In the genomic region with DNA sequence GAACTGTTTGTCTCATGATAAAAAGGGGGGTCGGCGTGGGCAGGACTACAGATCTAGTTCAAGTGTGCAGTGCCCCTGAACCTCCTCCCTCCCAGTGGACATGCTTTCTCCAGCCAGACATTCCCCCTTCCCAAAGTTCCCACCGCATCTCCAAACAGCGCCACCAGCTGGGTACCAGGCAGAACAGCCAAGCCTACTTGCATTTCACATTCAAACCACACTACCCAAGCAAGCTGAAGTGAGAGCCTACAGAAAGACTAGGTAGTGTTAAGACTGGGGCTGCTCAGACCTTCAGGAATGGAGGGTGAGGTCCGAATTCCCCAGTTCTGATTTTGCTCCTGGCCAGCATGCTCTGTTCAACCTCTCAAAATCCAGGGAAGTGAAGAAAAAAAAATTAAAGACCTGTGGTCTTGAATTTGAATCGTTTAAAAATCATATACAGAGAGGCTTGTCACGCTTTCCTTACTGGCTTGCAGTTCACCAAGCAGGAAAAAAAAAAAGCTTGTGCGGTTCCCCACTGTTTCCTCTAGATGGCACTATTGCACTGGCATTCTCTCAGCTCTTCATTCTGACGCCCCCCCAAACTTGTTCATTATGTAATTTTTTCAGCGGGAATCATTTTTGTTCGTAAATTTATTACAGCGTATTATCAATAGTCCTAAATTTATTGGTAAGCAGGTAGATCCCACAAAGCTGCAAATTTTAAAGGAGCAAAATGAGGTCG, we compare ENCODE assay signal across 8 mouse cellular contexts.
DNase-seq lines count a peak whose midpoint lies in the region; ATAC-seq and TF ChIP-seq lines count a peak whose summit lies in the region.

No protein-coding gene starts in this region.

- H3K27me3 ChIP-seq in forebrain, embryonic 14.5 days (replicated peaks; ENCODE audit: control insufficient read depth, insufficient read depth, low read length), result no peaks in the 10 kb centered on the region
- no peaks in the 10 kb centered on the region for H3K27me3 ChIP-seq in intestine, embryonic 15.5 days (replicated peaks)

- no peak for DNase-seq in lung, adult 2 months
- no peak for DNase-seq in lung, adult 18-20 months
- DNase-seq in brain, embryonic 18.5 days (ENCODE audit: low read depth, low spot score), result peak; percentile 69
- peak; percentile 89 for DNase-seq in forebrain, embryonic 14.5 days (ENCODE audit: low spot score)
- peak; percentile 50 for DNase-seq in lung, postnatal 36 days
- DNase-seq in right cerebral cortex, postnatal 25 days, result peak; percentile 29
- DNase-seq in spleen, adult 18-20 months, result no peak

- WGBS in lung, adult 2 months, result 24% methylated on average over 13 of the region's 13 CpGs
- WGBS in forebrain, embryonic 14.5 days, result 26% methylated on average over 13 of the region's 13 CpGs
- WGBS in intestine, embryonic 15.5 days, result 25% methylated on average over 13 of the region's 13 CpGs

- peak; percentile 54 for ATAC-seq in forebrain, embryonic 14.5 days
- peak; percentile 31; the same call in 1 of the 2 replicates for ATAC-seq in intestine, embryonic 15.5 days

- TF ChIP-seq POLR2A in lung, adult 2 months (IDR thresholded peaks at IDR 0.05; ENCODE audit: borderline replicate concordance, extremely low read depth, low read depth, low read length), result no peak

- H3K27ac ChIP-seq in forebrain, embryonic 14.5 days (ENCODE audit: low read depth, low read length), result no peak overlapping the region
- H3K27ac ChIP-seq in intestine, embryonic 15.5 days, result no peak overlapping the region

- H3K36me3 ChIP-seq in forebrain, embryonic 14.5 days (ENCODE audit: control insufficient read depth, insufficient read depth, low read length), result no peaks in the 10 kb centered on the region
- H3K36me3 ChIP-seq in intestine, embryonic 15.5 days, result no peaks in the 10 kb centered on the region

- peak overlapping the region; percentile 38; the same call in 1 of the 2 replicates for H3K9ac ChIP-seq in forebrain, embryonic 14.5 days (ENCODE audit: low read length)
- no peak overlapping the region for H3K9ac ChIP-seq in intestine, embryonic 15.5 days

- H3K4me3 ChIP-seq in lung, adult 2 months (replicated peaks; ENCODE audit: extremely low read depth, low read depth, low read length), result no peak overlapping the region
- H3K4me3 ChIP-seq in forebrain, embryonic 14.5 days (ENCODE audit: low read depth, low read length), result peak overlapping the region; percentile 20
- H3K4me3 ChIP-seq in intestine, embryonic 15.5 days (replicated peaks), result no peak overlapping the region

- peak overlapping the region; percentile 53 for H3K4me2 ChIP-seq in forebrain, embryonic 14.5 days (ENCODE audit: low read length)
- peak overlapping the region; percentile 38 for H3K4me2 ChIP-seq in intestine, embryonic 15.5 days (replicated peaks)

- no peaks in the 10 kb centered on the region for H3K9me3 ChIP-seq in forebrain, embryonic 14.5 days (replicated peaks; ENCODE audit: control insufficient read depth, low read length)
- no peaks in the 10 kb centered on the region for H3K9me3 ChIP-seq in intestine, embryonic 15.5 days

- TF ChIP-seq CTCF in lung, adult 2 months (IDR thresholded peaks at IDR 0.05; ENCODE audit: insufficient read depth, low read length), result peak; percentile 41; the same call in 1 of the 2 replicates

- H3K4me1 ChIP-seq in lung, adult 2 months (ENCODE audit: control insufficient read depth, insufficient read depth, low read length), result peaks cover 8% of the 10 kb centered on the region
- H3K4me1 ChIP-seq in forebrain, embryonic 14.5 days (ENCODE audit: control insufficient read depth, insufficient read depth, low read length), result peaks cover 8% of the 10 kb centered on the region
- H3K4me1 ChIP-seq in intestine, embryonic 15.5 days (replicated peaks), result 0 out of 2 replicates have a peak, but pooled peaks cover 9% of the 10 kb centered on the region

Comparison
In these comparisons a context has a peak if more than half of its experiments do, and no peak if none do; other contexts are left out.
1. DNase-seq: peak in brain, embryonic 18.5 days (single experiment), forebrain, embryonic 14.5 days (single experiment), lung, postnatal 36 days (single experiment) and right cerebral cortex, postnatal 25 days (single experiment); none in lung, adult 2 months (single experiment), lung, adult 18-20 months (0 of 2) and spleen, adult 18-20 months (0 of 2).